Mouse (Mus musculus) hindbrain, postnatal 0 days (tissue): ENCODE measurements at regions not wholly inside any gene's neighbourhood (a gene's known extent, or its start where the extent isn't known, plus 50 kb on each side); places are given as distances from the start of the nearest gene placed in this dataset.

Experiments used
- ATAC-seq: fragments of 200-750 bp; cut with Nextera tagmentation; 2 replicates; pipeline ENCODE4 v1.8.0; 2017; ENCODE audit warnings: mild to moderate bottlenecking, moderate TSS enrichment, moderate library complexity
- DNase-seq: peaks from one replicate; pipeline ENCODE4 v3.0.0-alpha.2; 2015; ENCODE audit warnings: low spot score
- H3K27ac ChIP-seq: fragments of 300-500 bp; sonication (generic); 2 replicates; pipeline ENCODE4 v1.5.1; 2014; ENCODE audit warnings: mild to moderate bottlenecking
- H3K27me3 ChIP-seq: fragments of 300-500 bp; sonication (generic); 2 replicates; pipeline ENCODE4 v1.6.1; 2014; ENCODE audit warnings: low read length, mixed read lengths; ENCODE audit not compliant: insufficient read depth
- H3K36me3 ChIP-seq: fragments of 300-500 bp; sonication (generic); 2 replicates; pipeline ENCODE4 v1.6.1; 2014; ENCODE audit warnings: low read length, mixed read lengths; ENCODE audit not compliant: insufficient read depth
- H3K4me1 ChIP-seq: fragments of 300-500 bp; sonication (generic); 2 replicates; pipeline ENCODE4 v1.6.1; 2014; ENCODE audit warnings: antibody characterized with exemption, low read length, mixed read lengths; ENCODE audit not compliant: insufficient read depth
- H3K4me2 ChIP-seq: fragments of 300-500 bp; sonication (generic); 2 replicates; pipeline ENCODE4 v1.6.1; 2014; ENCODE audit warnings: low read depth, mild to moderate bottlenecking, low read length, moderate library complexity, mixed read lengths
- H3K4me3 ChIP-seq: fragments of 300-500 bp; sonication (generic); 2 replicates; pipeline ENCODE4 v1.5.1; 2014; ENCODE audit warnings: low read length
- H3K9ac ChIP-seq: fragments of 300-500 bp; sonication (generic); replicated peaks from 2 replicates; pipeline ENCODE4 v1.6.1; 2014; ENCODE audit warnings: mild to moderate bottlenecking, low read length, moderate library complexity, mixed read lengths
- H3K9me3 ChIP-seq: fragments of 300-500 bp; sonication (generic); 2 replicates; pipeline ENCODE4 v1.6.1; 2016; ENCODE audit warnings: low read length, mixed read lengths
- CTCF ChIP-seq: IDR thresholded peaks from 2 replicates; pipeline ENCODE4 v1.5.1; 2016; ENCODE audit warnings: antibody characterized with exemption, control low read depth, low read depth
- WGBS: fragments of 180-500 bp; shearing (Covaris S2); extraction: QIAGEN DNeasy Blood & Tissue Kit; methylation state at CpG from one replicate; pipeline ENCODE4 v1.1.7; 2014; 5-methylcytosine and 5-hydroxymethylcytosine counted together

DNA sequence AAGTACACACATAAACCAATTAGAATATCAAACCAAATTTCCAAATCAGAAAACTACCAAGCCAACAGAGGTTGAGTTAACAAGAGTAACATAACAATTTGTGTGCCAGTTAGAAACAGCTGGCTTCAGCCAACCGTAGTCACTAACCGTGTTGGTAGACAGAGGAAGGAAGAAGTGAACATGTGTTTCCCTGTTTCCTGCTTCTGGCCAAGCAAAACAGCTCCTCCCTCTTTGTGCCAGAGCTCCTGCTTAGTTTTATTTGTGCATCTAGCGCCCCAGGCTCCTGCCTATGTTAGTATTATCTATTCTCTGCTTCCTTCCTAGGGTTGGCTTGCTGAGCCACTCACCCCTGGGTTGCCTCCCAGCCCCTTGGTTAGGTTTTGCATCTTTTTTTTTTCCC, 255.2 kb downstream of the Mreg start:
- no peak for DNase-seq
- 67% methylated on average over 3 of the region's 3 CpGs for WGBS
- no peak overlapping the region for H3K9ac ChIP-seq

DNA sequence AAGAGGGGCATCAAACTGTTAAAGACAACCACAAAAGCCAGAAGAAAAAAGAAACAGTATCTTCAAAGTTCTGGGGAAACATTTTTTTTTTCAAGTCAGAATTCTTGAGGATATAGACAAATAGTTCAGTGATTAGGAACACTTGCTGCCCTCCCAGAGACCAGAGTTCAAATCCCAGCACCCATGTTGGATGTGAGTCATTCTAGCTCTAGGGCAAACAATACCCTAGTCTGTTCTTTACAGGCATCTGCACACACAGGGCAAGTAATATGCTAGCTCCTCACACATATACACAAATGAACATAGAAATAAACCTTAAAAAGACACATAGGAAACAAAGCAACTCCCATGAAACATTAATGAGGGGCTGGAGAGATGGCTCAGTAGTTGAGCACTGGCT, 256.8 kb downstream of the Mreg start:
- no peak overlapping the region for H3K4me3 ChIP-seq
- no peak overlapping the region for H3K9ac ChIP-seq
- no peaks in the 10 kb centered on the region for H3K4me1 ChIP-seq
- no peak for DNase-seq
- no peaks in the 10 kb centered on the region for H3K27me3 ChIP-seq
- no peaks in the 10 kb centered on the region for H3K9me3 ChIP-seq
- TF ChIP-seq CTCF, result no peak
- no peak overlapping the region for H3K27ac ChIP-seq
- ATAC-seq, result no peak
- no peak overlapping the region for H3K4me2 ChIP-seq
- H3K36me3 ChIP-seq, result no peaks in the 10 kb centered on the region

More for the DNA sequence above, 255.2 kb downstream of the Mreg start:
- Histone ChIP-seq H3K4me1 (no peaks in the 10 kb centered on the region), H3K4me3 (no peak overlapping the region), H3K4me2 (no peak overlapping the region), H3K9me3 (no peaks in the 10 kb centered on the region), H3K27me3 (no peaks in the 10 kb centered on the region), H3K27ac (no peak overlapping the region), H3K36me3 (no peaks in the 10 kb centered on the region)
- no peak for TF ChIP-seq CTCF
- ATAC-seq, result no peak

DNA sequence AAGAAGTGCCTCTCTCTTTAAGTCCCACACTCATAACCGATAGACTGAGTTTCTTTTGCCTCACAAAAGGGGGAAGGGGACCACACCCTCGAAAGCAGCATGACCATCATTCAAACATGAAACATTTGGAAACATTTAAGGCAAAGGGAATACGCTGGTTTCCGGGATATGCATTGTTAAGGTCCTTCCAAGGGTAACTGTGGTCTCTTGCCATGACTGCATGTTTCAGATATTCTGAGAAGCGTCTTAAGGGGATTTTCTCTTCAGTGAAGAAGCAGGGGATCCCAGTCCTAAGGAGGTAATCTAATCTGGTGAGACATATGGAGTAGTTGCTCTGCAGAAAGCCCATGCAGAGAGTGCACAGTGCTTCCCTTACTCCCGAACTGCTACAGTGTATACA, 258.8 kb downstream of the Mreg start:
- no peaks in the 10 kb centered on the region for H3K9me3 ChIP-seq
- WGBS, result 74% methylated on average over 6 of the region's 6 CpGs
- no peak for TF ChIP-seq CTCF
- DNase-seq, result no peak
- H3K27ac ChIP-seq, result no peak overlapping the region
- no peaks in the 10 kb centered on the region for H3K36me3 ChIP-seq
- H3K27me3 ChIP-seq, result no peaks in the 10 kb centered on the region
- no peak for ATAC-seq
- H3K4me1 ChIP-seq, result no peaks in the 10 kb centered on the region
- no peak overlapping the region for H3K4me3 ChIP-seq
- H3K9ac ChIP-seq, result no peak overlapping the region
- H3K4me2 ChIP-seq, result no peak overlapping the region

DNA sequence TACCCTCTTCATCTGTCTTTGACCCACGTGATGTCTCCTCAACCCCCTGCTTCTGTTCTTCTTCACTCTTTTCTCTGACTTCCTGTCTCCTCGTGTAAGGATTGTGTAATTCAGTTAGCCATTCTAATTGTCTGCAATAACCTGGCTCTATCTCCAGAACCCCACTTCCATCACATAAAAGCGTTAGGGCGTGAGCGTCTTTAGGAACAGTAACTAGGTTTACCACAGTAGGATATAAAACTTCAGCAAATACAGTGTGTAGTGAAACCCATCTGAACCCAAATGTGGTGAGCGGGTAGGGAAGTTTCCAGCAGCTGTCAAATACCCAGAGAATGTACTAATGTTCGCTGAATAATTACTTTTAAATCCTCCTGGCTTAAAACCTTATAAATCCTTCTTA, 262.6 kb downstream of the Mreg start:
- H3K4me3 ChIP-seq, result no peak overlapping the region
- WGBS, result 87% methylated on average over 7 of the region's 7 CpGs
- ATAC-seq, result no peak
- H3K27me3 ChIP-seq, result no peaks in the 10 kb centered on the region
- no peak overlapping the region for H3K27ac ChIP-seq
- no peak for DNase-seq
- H3K9me3 ChIP-seq, result no peaks in the 10 kb centered on the region
- H3K36me3 ChIP-seq, result no peaks in the 10 kb centered on the region
- H3K9ac ChIP-seq, result no peak overlapping the region
- no peak for TF ChIP-seq CTCF
- no peaks in the 10 kb centered on the region for H3K4me1 ChIP-seq
- H3K4me2 ChIP-seq, result no peak overlapping the region

DNA sequence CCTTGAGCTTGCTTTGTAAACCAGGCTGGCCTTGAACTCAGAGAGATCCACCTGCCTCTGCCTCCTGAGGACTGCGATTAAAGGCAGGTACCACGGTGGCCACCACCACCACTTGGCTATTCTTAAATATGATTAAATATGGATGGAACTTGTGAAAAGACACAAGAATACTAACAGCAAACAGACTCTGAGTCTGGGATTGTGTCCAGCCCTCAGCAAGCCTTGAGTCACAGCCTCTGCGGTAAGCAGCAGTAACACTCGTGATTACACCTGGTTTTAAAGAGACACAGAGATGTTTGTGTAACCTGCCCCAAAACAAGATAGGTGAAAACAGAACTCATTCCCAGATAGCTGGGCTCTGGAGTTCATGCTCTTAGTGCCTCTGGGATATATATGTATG, 263.4 kb downstream of the Mreg start:
- H3K9ac ChIP-seq, result no peak overlapping the region
- TF ChIP-seq CTCF, result no peak
- ATAC-seq (no peak), DNase-seq (no peak)
- no peak overlapping the region for H3K4me3 ChIP-seq
- no peak overlapping the region for H3K27ac ChIP-seq
- no peaks in the 10 kb centered on the region for H3K27me3 ChIP-seq
- no peaks in the 10 kb centered on the region for H3K9me3 ChIP-seq
- H3K36me3 ChIP-seq, result no peaks in the 10 kb centered on the region
- no peak overlapping the region for H3K4me2 ChIP-seq
- no peaks in the 10 kb centered on the region for H3K4me1 ChIP-seq
- 89% methylated on average over 4 of the region's 4 CpGs for WGBS

DNA sequence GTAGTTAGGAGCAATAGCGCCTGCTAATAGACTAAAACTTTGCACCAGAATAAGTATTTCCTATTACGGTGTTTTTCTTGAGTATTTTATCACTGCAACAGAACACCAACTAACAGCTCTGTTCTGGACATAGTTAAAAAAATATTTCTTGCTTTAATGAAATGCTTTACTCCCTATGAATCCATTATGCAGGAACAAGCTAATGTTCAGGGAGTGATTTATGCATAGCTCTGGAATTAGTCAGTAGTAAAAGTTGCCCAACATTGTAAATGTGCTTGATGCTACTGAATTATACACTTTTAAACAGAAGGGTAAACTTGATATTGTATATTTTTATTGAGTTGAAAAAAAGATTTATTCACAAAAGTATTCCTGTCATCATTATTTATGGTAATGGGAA, 264.6 kb downstream of the Mreg start:
- ATAC-seq, result no peak
- no peaks in the 10 kb centered on the region for H3K27me3 ChIP-seq
- 93% methylated on average over 2 of the region's 2 CpGs for WGBS
- H3K27ac ChIP-seq, result no peak overlapping the region
- no peak for TF ChIP-seq CTCF
- DNase-seq, result no peak
- H3K36me3 ChIP-seq, result no peaks in the 10 kb centered on the region
- H3K4me2 ChIP-seq, result no peak overlapping the region
- H3K4me3 ChIP-seq, result no peak overlapping the region
- H3K9ac ChIP-seq, result no peak overlapping the region
- H3K4me1 ChIP-seq, result no peaks in the 10 kb centered on the region
- H3K9me3 ChIP-seq, result no peaks in the 10 kb centered on the region

DNA sequence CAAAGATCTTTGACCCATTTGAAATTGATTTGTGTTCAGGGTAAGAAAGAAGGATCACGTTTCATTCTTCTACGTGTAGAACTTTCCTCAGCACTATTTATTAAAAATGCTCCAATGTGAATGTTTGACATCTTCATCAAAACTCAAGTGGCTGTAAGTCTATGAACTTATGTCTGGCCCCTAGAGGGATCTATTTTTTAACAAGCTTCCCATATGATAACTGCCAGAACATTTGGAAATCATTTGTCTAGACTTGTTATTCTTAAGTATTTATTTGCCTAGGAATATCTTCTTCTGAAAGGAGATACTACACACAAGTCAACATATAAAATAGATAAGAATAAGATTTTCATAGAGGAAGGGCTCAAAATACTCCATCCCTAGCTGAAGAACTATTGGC, 265.2 kb downstream of the Mreg start:
- Histone ChIP-seq H3K9me3 (no peaks in the 10 kb centered on the region), H3K4me3 (no peak overlapping the region), H3K27me3 (no peaks in the 10 kb centered on the region), H3K4me1 (no peaks in the 10 kb centered on the region), H3K27ac (no peak overlapping the region), H3K9ac (no peak overlapping the region), H3K36me3 (no peaks in the 10 kb centered on the region), H3K4me2 (no peak overlapping the region)
- no peak for DNase-seq
- 70% methylated on average over 2 of the region's 2 CpGs for WGBS
- ATAC-seq, result no peak
- no peak for TF ChIP-seq CTCF

DNA sequence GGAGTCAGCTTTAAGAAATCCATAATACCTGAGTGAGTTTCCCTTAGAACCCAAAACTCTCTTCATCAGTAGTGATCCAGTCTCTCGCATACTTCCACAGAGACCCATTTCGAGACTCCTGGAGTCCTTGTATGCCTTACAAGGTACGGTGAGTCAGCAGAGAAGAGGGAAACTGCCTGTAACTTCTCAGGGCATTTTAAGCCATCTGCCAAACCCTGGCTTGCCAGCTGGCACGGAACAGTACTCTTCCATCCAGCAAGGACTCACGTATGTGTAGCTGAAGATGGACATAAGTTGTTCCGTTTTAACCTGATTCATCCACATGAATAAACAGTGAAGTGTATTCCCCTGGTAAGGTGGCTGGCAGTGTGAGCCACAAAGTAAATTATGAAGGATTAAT, 267.0 kb downstream of the Mreg start:
- no peak for TF ChIP-seq CTCF
- Histone ChIP-seq H3K4me1 (no peaks in the 10 kb centered on the region), H3K9ac (no peak overlapping the region), H3K36me3 (no peaks in the 10 kb centered on the region), H3K9me3 (no peaks in the 10 kb centered on the region), H3K4me3 (no peak overlapping the region), H3K27ac (no peak overlapping the region), H3K27me3 (no peaks in the 10 kb centered on the region), H3K4me2 (no peak overlapping the region)
- no peak for ATAC-seq
- 68% methylated on average over 6 of the region's 6 CpGs for WGBS
- peak; percentile 24 for DNase-seq
